Mouse (Mus musculus): ENCODE measurements around the gene Gjb1. TPM values are rescaled to one million over a fixed set of nuclear protein-coding genes. Genes with fewer than 3 reads are reported as not detected.

Gene Gjb1
- polyA plus RNA-seq, 1 experiment from 2014 or later = 10.2 TPM

GRCm38 (mm10) chrX:101384439-101385137 is 8.4 kb downstream of the Gjb1 start:
- ATAC-seq (ENCODE audit: low FRiP score, low TSS enrichment) = peak; percentile 20; the same call in 1 of the 2 replicates
- Histone ChIP-seq H3K9ac (ENCODE audit: low read depth, low read length) (no peak overlapping the region), H3K36me3 (ENCODE audit: control insufficient read depth, insufficient read depth, low read length) (no peaks in the 10 kb centered on the region), H3K27ac (ENCODE audit: low read depth, low read length) (no peak overlapping the region), H3K4me2 (replicated peaks; ENCODE audit: low read depth, low read length) (peak overlapping the region; percentile 24), H3K27me3 (ENCODE audit: control insufficient read depth, insufficient read depth, low read length) (peaks cover 25% of the 10 kb centered on the region), H3K4me1 (ENCODE audit: control insufficient read depth, insufficient read depth, low read length) (no peaks in the 10 kb centered on the region), H3K9me3 (ENCODE audit: control insufficient read depth, low read length) (no peaks in the 10 kb centered on the region), H3K4me3 (ENCODE audit: low read length) (peak overlapping the region; percentile 11; the same call in 1 of the 2 replicates)
- 34% methylated on average over 32 of the region's 32 CpGs for WGBS

- Histone ChIP-seq H3K4me1 (ENCODE audit: control insufficient read depth, insufficient read depth, low read length) (no peaks in the 10 kb centered on the region), H3K27ac (ENCODE audit: low read depth, low read length) (no peak overlapping the region), H3K4me3 (ENCODE audit: low read length) (no peak overlapping the region), H3K4me2 (replicated peaks; ENCODE audit: low read depth, low read length) (no peak overlapping the region), H3K9ac (ENCODE audit: low read depth, low read length) (no peak overlapping the region), H3K27me3 (ENCODE audit: control insufficient read depth, insufficient read depth, low read length) (peaks cover 25% of the 10 kb centered on the region), H3K9me3 (ENCODE audit: control insufficient read depth, low read length) (no peaks in the 10 kb centered on the region), H3K36me3 (ENCODE audit: control insufficient read depth, insufficient read depth, low read length) (no peaks in the 10 kb centered on the region)
- ATAC-seq (ENCODE audit: low FRiP score, low TSS enrichment) = no peak
- WGBS = 51% methylated on average over 4 of the region's 4 CpGs
Observed at GRCm38 (mm10) chrX:101386222-101386621, 10.0 kb downstream of the Gjb1 start.

- no peak overlapping the region for H3K27ac ChIP-seq (ENCODE audit: low read depth, low read length)
- H3K4me1 ChIP-seq (ENCODE audit: control insufficient read depth, insufficient read depth, low read length) = no peaks in the 10 kb centered on the region
- peaks cover 7% of the 10 kb centered on the region for H3K27me3 ChIP-seq (ENCODE audit: control insufficient read depth, insufficient read depth, low read length)
- 73% methylated on average over 5 of the region's 5 CpGs for WGBS
- no peak for ATAC-seq (ENCODE audit: low FRiP score, low TSS enrichment)
- H3K4me2 ChIP-seq (replicated peaks; ENCODE audit: low read depth, low read length) = no peak overlapping the region
- no peaks in the 10 kb centered on the region for H3K9me3 ChIP-seq (ENCODE audit: control insufficient read depth, low read length)
- no peak overlapping the region for H3K4me3 ChIP-seq (ENCODE audit: low read length)
- no peak overlapping the region for H3K9ac ChIP-seq (ENCODE audit: low read depth, low read length)
- H3K36me3 ChIP-seq (ENCODE audit: control insufficient read depth, insufficient read depth, low read length) = no peaks in the 10 kb centered on the region
Observed at GRCm38 (mm10) chrX:101388866-101389537, 12.8 kb downstream of the Gjb1 start.

GRCm38 (mm10) chrX:101394341-101394740 is 18.2 kb downstream of the Gjb1 start:
- Histone ChIP-seq H3K4me2 (replicated peaks; ENCODE audit: low read depth, low read length) (no peak overlapping the region), H3K9me3 (ENCODE audit: control insufficient read depth, low read length) (no peaks in the 10 kb centered on the region), H3K27ac (ENCODE audit: low read depth, low read length) (no peak overlapping the region), H3K27me3 (ENCODE audit: control insufficient read depth, insufficient read depth, low read length) (peaks cover 8% of the 10 kb centered on the region; the same call in 1 of the 2 replicates), H3K4me1 (ENCODE audit: control insufficient read depth, insufficient read depth, low read length) (no peaks in the 10 kb centered on the region), H3K4me3 (ENCODE audit: low read length) (no peak overlapping the region), H3K9ac (ENCODE audit: low read depth, low read length) (no peak overlapping the region), H3K36me3 (ENCODE audit: control insufficient read depth, insufficient read depth, low read length) (no peaks in the 10 kb centered on the region)
- no peak for ATAC-seq (ENCODE audit: low FRiP score, low TSS enrichment)
- 41% methylated on average over 2 of the region's 2 CpGs for WGBS

- H3K27ac ChIP-seq (ENCODE audit: low read depth, low read length) = no peak overlapping the region
- no peaks in the 10 kb centered on the region for H3K4me1 ChIP-seq (ENCODE audit: control insufficient read depth, insufficient read depth, low read length)
- ATAC-seq (ENCODE audit: low FRiP score, low TSS enrichment) = no peak
- H3K36me3 ChIP-seq (ENCODE audit: control insufficient read depth, insufficient read depth, low read length) = no peaks in the 10 kb centered on the region
- no peaks in the 10 kb centered on the region for H3K9me3 ChIP-seq (ENCODE audit: control insufficient read depth, low read length)
- H3K4me2 ChIP-seq (replicated peaks; ENCODE audit: low read depth, low read length) = no peak overlapping the region; the same call in 1 of the 2 replicates
- no peak overlapping the region for H3K9ac ChIP-seq (ENCODE audit: low read depth, low read length)
- 28% methylated on average over 11 of the region's 11 CpGs for WGBS
- H3K4me3 ChIP-seq (ENCODE audit: low read length) = no peak overlapping the region
- peaks cover 8% of the 10 kb centered on the region; the same call in 1 of the 2 replicates for H3K27me3 ChIP-seq (ENCODE audit: control insufficient read depth, insufficient read depth, low read length)
Observed at GRCm38 (mm10) chrX:101396459-101396858, 20.3 kb downstream of the Gjb1 start.

GRCm38 (mm10) chrX:101418946-101419724 is 43.0 kb downstream of the Gjb1 start:
- H3K9ac ChIP-seq (ENCODE audit: low read depth, low read length) = peak overlapping the region; percentile 58
- H3K4me3 ChIP-seq (ENCODE audit: low read length) = peak overlapping the region; percentile 58
- H3K36me3 ChIP-seq (ENCODE audit: control insufficient read depth, insufficient read depth, low read length) = peaks cover 3% of the 10 kb centered on the region; the same call in 1 of the 2 replicates
- no peaks in the 10 kb centered on the region for H3K27me3 ChIP-seq (ENCODE audit: control insufficient read depth, insufficient read depth, low read length)
- 0 out of 2 replicates have a peak, but pooled peaks cover 3% of the 10 kb centered on the region for H3K4me1 ChIP-seq (ENCODE audit: control insufficient read depth, insufficient read depth, low read length)
- WGBS = 29% methylated on average over 35 of the region's 36 CpGs
- peak; percentile 54 for ATAC-seq (ENCODE audit: low FRiP score, low TSS enrichment)
- no peaks in the 10 kb centered on the region for H3K9me3 ChIP-seq (ENCODE audit: control insufficient read depth, low read length)
- H3K27ac ChIP-seq (ENCODE audit: low read depth, low read length) = peak overlapping the region; percentile 26; the same call in 1 of the 2 replicates
- peak overlapping the region; percentile 49 for H3K4me2 ChIP-seq (replicated peaks; ENCODE audit: low read depth, low read length)

GRCm38 (mm10) chrX:101419725-101420699 is 43.8 kb downstream of the Gjb1 start:
- ATAC-seq (ENCODE audit: low FRiP score, low TSS enrichment) = peak; percentile 96
- Histone ChIP-seq H3K4me1 (ENCODE audit: control insufficient read depth, insufficient read depth, low read length) (0 out of 2 replicates have a peak, but pooled peaks cover 3% of the 10 kb centered on the region), H3K27ac (ENCODE audit: low read depth, low read length) (peak overlapping the region; percentile 26; the same call in 1 of the 2 replicates), H3K4me2 (replicated peaks; ENCODE audit: low read depth, low read length) (peak overlapping the region; percentile 50), H3K27me3 (ENCODE audit: control insufficient read depth, insufficient read depth, low read length) (no peaks in the 10 kb centered on the region), H3K9me3 (ENCODE audit: control insufficient read depth, low read length) (no peaks in the 10 kb centered on the region), H3K36me3 (ENCODE audit: control insufficient read depth, insufficient read depth, low read length) (peaks cover 3% of the 10 kb centered on the region; the same call in 1 of the 2 replicates), H3K4me3 (ENCODE audit: low read length) (peak overlapping the region; percentile 58), H3K9ac (ENCODE audit: low read depth, low read length) (peak overlapping the region; percentile 58)
- 22% methylated on average over 53 of the region's 54 CpGs for WGBS

GRCm38 (mm10) chrX:101420700-101421095 is 44.5 kb downstream of the Gjb1 start, which contains the start of gene Zmym3:
TSS of gene Zmym3 (minus strand) at chrX:101420849.
- Histone ChIP-seq H3K4me2 (replicated peaks; ENCODE audit: low read depth, low read length) (peak within 1 kb of the TSS; percentile 50), H3K9me3 (ENCODE audit: control insufficient read depth, low read length) (no peaks in the 10 kb centered on the region), H3K4me3 (ENCODE audit: low read length) (peak within 1 kb of the TSS; percentile 58), H3K9ac (ENCODE audit: low read depth, low read length) (peak within 1 kb of the TSS; percentile 58; the same call in 1 of the 2 replicates), H3K27me3 (ENCODE audit: control insufficient read depth, insufficient read depth, low read length) (no peaks in the 10 kb centered on the region), H3K4me1 (ENCODE audit: control insufficient read depth, insufficient read depth, low read length) (0 out of 2 replicates have a peak, but pooled peaks cover 3% of the 10 kb centered on the region), H3K36me3 (ENCODE audit: control insufficient read depth, insufficient read depth, low read length) (no peaks in the 10 kb centered on the region; the same call in 1 of the 2 replicates), H3K27ac (ENCODE audit: low read depth, low read length) (no peak within 1 kb of the TSS; the same call in 1 of the 2 replicates)
- WGBS = 31% methylated on average over 4 of the region's 4 CpGs
- no peak for ATAC-seq (ENCODE audit: low FRiP score, low TSS enrichment)
